Mouse (Mus musculus) forebrain, postnatal 0 days (tissue): ENCODE data around the gene Znhit1. TPM values are rescaled to one million over a fixed set of nuclear protein-coding genes. Genes with fewer than 3 reads are reported as not detected.
"Not testable (repeated sequence)": the region's sequence is repeated elsewhere in the genome, so short reads cannot be mapped to it uniquely, and the experiment has no call there.

Experiments used
- ATAC-seq: fragments of 200-750 bp; cut with Nextera tagmentation; 2 replicates; pipeline ENCODE4 v1.8.0; 2017; ENCODE audit warnings: mild to moderate bottlenecking, moderate library complexity
- DNase-seq: peaks from one replicate; pipeline ENCODE4 v3.0.0-alpha.2; 2015
- H3K27ac ChIP-seq: fragments of 300-500 bp; sonication (generic); 2 replicates; pipeline ENCODE4 v1.5.1; 2014; ENCODE audit warnings: low read depth, mild to moderate bottlenecking, antibody characterized with exemption, low read length, moderate library complexity, mixed read lengths
- H3K27me3 ChIP-seq: fragments of 300-500 bp; sonication (generic); 2 replicates; pipeline ENCODE4 v1.6.1; 2014; ENCODE audit warnings: mild to moderate bottlenecking, low read length, mixed read lengths; ENCODE audit not compliant: insufficient read depth
- H3K36me3 ChIP-seq: fragments of 300-500 bp; sonication (generic); 2 replicates; pipeline ENCODE4 v1.6.1; 2014; ENCODE audit warnings: mild to moderate bottlenecking, moderate library complexity; ENCODE audit not compliant: insufficient read depth
- H3K4me1 ChIP-seq: fragments of 300-500 bp; sonication (generic); 2 replicates; pipeline ENCODE4 v1.6.1; 2014; ENCODE audit warnings: antibody characterized with exemption; ENCODE audit not compliant: insufficient read depth
- H3K4me2 ChIP-seq: fragments of 300-500 bp; sonication (generic); 2 replicates; pipeline ENCODE4 v1.6.1; 2014; ENCODE audit warnings: low read depth, mild to moderate bottlenecking, moderate library complexity
- H3K4me3 ChIP-seq: fragments of 300-500 bp; sonication (generic); 2 replicates; pipeline ENCODE4 v1.5.1; 2014; ENCODE audit warnings: low read depth, low read length, mixed read lengths
- H3K9ac ChIP-seq: fragments of 300-500 bp; sonication (generic); 2 replicates; pipeline ENCODE4 v1.6.1; 2014; ENCODE audit warnings: mild to moderate bottlenecking
- H3K9me3 ChIP-seq: fragments of 300-500 bp; sonication (generic); 2 replicates; pipeline ENCODE4 v1.6.1; 2016; ENCODE audit warnings: low read length
- CTCF ChIP-seq: sonication (generic); IDR thresholded peaks from 2 replicates; pipeline ENCODE4 v1.5.1; 2016; ENCODE audit warnings: antibody characterized with exemption, control low read depth, low read depth
- WGBS: fragments of 180-500 bp; shearing (Covaris S2); extraction: QIAGEN DNeasy Blood & Tissue Kit; methylation state at CpG from one replicate; pipeline ENCODE4 v1.1.7; 2014; 5-methylcytosine and 5-hydroxymethylcytosine counted together
- polyA plus RNA-seq: library from polyadenylated mRNA; unstranded; fragments of >200 nt; fragmentation: Nextera tagmentation; extraction: Ambion mirVana; gene quantifications from 2 replicates; pipeline ENCODE4 v1.2.1, GENCODE M21; 2015
- total RNA-seq: library from RNA; depleted of rRNA; stranded (reverse); fragments of >200 nt; gene quantifications from 2 replicates; pipeline ENCODE4 v1.2.3, GENCODE M21; 2014

Gene Znhit1
- total and polyA plus RNA-seq, 2 experiments from 2014 or later: 66.1 to 176 TPM

DNA sequence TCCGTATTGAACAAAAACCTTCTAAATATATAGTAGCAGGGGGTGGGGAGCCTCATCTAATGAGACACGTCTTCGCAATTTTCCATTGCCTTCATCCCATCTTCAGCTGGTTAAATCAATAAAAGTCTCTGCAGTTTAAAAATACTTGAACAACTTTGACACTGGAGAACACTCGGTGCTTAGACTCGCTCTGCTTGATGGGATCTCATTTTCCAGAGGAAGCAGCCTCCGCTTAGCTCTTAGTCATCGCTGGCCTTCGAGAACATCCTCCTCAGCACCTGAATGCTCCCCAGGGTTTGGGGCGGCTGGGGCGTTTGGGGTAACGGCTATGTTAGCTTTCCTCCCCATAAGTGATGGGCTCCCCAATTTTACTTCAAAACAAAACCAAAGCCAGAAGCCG, 42.7 kb downstream of the Znhit1 start:
- no peak for ATAC-seq
- 81% methylated on average over 12 of the region's 12 CpGs for WGBS
- TF ChIP-seq CTCF: no peak
- no peak overlapping the region for H3K4me2 ChIP-seq
- H3K27ac ChIP-seq: no peak overlapping the region
- no peaks in the 10 kb centered on the region for H3K36me3 ChIP-seq
- no peak overlapping the region for H3K9ac ChIP-seq
- H3K27me3 ChIP-seq: no peaks in the 10 kb centered on the region
- H3K4me1 ChIP-seq: no peaks in the 10 kb centered on the region
- H3K9me3 ChIP-seq: no peaks in the 10 kb centered on the region
- DNase-seq: no peak
- H3K4me3 ChIP-seq: no peak overlapping the region

- Histone ChIP-seq H3K4me2 (no peak overlapping the region), H3K27me3 (no peaks in the 10 kb centered on the region), H3K27ac (no peak overlapping the region), H3K9ac (no peak overlapping the region), H3K9me3 (no peaks in the 10 kb centered on the region), H3K36me3 (no peaks in the 10 kb centered on the region), H3K4me1 (no peaks in the 10 kb centered on the region), H3K4me3 (no peak overlapping the region)
- no peak for ATAC-seq
- 84% methylated on average over 2 of the region's 2 CpGs for WGBS
- DNase-seq: no peak
- TF ChIP-seq CTCF: no peak
Measured at GRCm38 (mm10) chr5:136943382-136943781, 44.4 kb downstream of the Znhit1 start.

GRCm38 (mm10) chr5:136942781-136943180, 45.0 kb downstream of the Znhit1 start:
- Histone ChIP-seq H3K36me3 (no peaks in the 10 kb centered on the region), H3K9me3 (no peaks in the 10 kb centered on the region), H3K27ac (no peak overlapping the region), H3K4me1 (no peaks in the 10 kb centered on the region), H3K9ac (no peak overlapping the region), H3K27me3 (no peaks in the 10 kb centered on the region), H3K4me3 (no peak overlapping the region), H3K4me2 (no peak overlapping the region)
- TF ChIP-seq CTCF: no peak
- ATAC-seq: peak; percentile 27; the same call in 1 of the 2 replicates
- WGBS: 82% methylated on average over 3 of the region's 3 CpGs
- no peak for DNase-seq

DNA sequence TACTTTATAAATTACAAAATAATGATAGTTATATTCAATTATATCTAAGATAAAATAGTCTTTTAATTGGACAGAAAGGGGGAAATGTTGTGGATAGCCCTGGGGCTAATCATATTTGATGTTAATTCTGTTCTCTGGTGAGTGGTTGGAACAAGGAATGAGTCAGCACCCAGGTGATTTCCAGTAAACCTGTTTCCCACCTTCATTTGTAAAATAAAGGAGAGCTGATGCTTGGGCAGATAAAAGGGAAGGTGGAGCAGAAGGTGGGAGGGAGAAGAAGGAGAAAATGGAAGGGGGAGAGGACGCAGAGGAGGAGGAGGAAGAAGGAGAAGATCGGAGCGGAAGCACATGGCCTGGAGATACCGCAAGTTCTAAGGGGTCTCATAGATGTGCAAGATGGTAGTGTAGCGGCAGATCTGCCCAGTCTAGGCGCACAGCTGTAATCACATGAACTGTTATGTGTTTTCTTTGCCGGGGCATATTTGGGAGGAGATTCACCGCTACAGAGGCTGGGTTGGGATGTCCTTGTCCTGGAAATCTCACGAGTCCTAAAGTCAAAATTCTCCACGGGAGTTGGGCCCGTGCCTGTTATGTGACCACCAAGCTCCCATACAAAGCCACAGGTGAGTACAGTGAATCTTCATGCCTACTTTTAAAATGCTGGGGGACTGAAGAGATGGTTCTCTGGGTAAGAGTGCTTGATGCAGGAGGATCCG, 46.8 kb downstream of the Znhit1 start:
- no peak overlapping the region for H3K4me3 ChIP-seq
- no peak overlapping the region for H3K9ac ChIP-seq
- H3K36me3 ChIP-seq: no peaks in the 10 kb centered on the region
- WGBS: 90% methylated on average over 12 of the region's 12 CpGs
- H3K4me1 ChIP-seq: no peaks in the 10 kb centered on the region
- ATAC-seq: no peak
- no peaks in the 10 kb centered on the region for H3K9me3 ChIP-seq
- H3K27me3 ChIP-seq: no peaks in the 10 kb centered on the region
- no peak for DNase-seq
- TF ChIP-seq CTCF: no peak
- no peak overlapping the region for H3K27ac ChIP-seq
- no peak overlapping the region for H3K4me2 ChIP-seq

DNA sequence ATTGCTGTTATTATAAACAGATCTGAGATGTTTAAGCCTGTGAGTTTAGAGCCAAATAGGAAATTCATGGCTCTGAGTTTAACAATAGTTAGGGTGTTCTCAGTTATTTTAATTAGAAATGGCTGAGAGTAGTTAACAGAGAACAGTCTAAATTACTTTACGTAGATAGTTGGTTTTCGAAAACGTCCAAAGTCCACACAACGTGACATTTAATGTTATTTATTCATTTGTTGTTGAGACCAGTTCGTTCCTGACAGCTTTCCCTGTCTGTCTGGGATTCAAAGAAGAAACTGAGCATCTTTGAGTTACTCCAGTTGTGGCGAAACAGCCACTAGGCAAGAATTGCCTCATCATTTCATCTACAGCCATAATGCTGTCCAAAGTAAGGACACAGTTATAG, 47.8 kb downstream of the Znhit1 start:
- 81% methylated on average over 6 of the region's 6 CpGs for WGBS
- not testable (repeated sequence) for H3K9ac ChIP-seq, H3K27me3 ChIP-seq, H3K4me2 ChIP-seq, H3K4me1 ChIP-seq, H3K27ac ChIP-seq, H3K4me3 ChIP-seq, H3K9me3 ChIP-seq, ATAC-seq, H3K36me3 ChIP-seq, DNase-seq

DNA sequence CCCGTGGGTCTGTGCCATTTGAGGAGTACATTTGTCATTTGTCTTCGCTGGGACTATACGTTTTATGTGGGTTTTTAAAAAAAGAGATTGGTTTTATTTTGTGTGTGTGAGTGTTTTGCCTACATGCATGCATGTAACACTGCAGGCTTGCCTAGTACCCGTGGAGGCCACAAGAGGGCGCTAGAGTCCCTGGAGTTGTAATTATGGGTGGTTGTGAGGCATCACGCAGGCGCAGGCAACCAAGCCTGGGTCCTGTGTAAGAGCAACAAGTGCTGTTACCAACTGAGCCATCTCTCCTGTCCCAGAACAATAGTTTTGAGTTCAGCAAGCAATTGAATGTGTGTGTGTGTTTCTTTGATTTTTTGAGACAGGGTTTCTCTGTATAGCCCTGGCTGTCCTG, 48.5 kb downstream of the Znhit1 start:
- Histone ChIP-seq H3K27ac (no peak overlapping the region), H3K9ac (no peak overlapping the region), H3K36me3 (no peaks in the 10 kb centered on the region; the same call in 1 of the 2 replicates), H3K4me1 (no peaks in the 10 kb centered on the region), H3K4me3 (no peak overlapping the region), H3K9me3 (no peaks in the 10 kb centered on the region), H3K4me2 (no peak overlapping the region), H3K27me3 (no peaks in the 10 kb centered on the region)
- DNase-seq (no peak), ATAC-seq (no peak)
- TF ChIP-seq CTCF: peak; percentile 50
- WGBS: 71% methylated on average over 7 of the region's 7 CpGs

DNA sequence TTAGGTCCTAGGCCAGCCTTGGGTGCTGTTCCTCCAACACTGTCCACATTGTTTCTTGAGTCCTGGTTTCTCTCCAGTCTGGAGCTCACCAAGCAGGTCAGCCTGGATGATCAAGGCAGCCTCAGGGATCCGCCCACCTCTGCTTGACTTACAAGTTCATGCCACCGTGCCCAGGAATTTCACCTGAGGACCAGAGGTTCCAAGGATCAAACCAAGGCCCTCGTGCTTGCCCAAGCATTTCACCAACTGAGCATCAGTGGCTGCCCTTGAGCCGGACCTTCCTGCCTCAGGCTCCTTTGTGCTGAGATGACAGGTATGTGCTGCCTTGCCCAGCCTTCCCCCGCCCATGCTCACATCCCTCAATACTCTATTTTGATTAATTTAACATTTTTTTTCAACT, 50.2 kb downstream of the Znhit1 start:
- Histone ChIP-seq H3K27me3 (no peaks in the 10 kb centered on the region), H3K9me3 (no peaks in the 10 kb centered on the region), H3K4me1 (no peaks in the 10 kb centered on the region), H3K36me3 (no peaks in the 10 kb centered on the region; the same call in 1 of the 2 replicates), H3K4me2 (no peak overlapping the region), H3K4me3 (no peak overlapping the region), H3K9ac (no peak overlapping the region), H3K27ac (no peak overlapping the region)
- ATAC-seq: no peak
- DNase-seq: no peak
- WGBS: 87% methylated on average over 5 of the region's 5 CpGs
- no peak for TF ChIP-seq CTCF
